Mouse (Mus musculus) hindbrain, embryonic 11.5 days (tissue): ENCODE data around the gene Slc38a7. TPM values are rescaled to one million over a fixed set of nuclear protein-coding genes. Genes with fewer than 3 reads are reported as not detected.

Experiments
- ATAC-seq: fragments of 200-750 bp; cut with Nextera tagmentation; 2 replicates; pipeline ENCODE4 v1.8.0; 2017; ENCODE audit warnings: mild to moderate bottlenecking, moderate TSS enrichment, moderate library complexity; ENCODE audit not compliant: low FRiP score
- DNase-seq: peaks from one replicate; pipeline ENCODE4 v3.0.0-alpha.2; 2015; ENCODE audit warnings: low spot score
- H3K27ac ChIP-seq: fragments of 300-500 bp; sonication (generic); 2 replicates; pipeline ENCODE4 v1.5.1; 2014; ENCODE audit warnings: mild to moderate bottlenecking, low read depth, low read length
- H3K27me3 ChIP-seq: fragments of 300-500 bp; sonication (generic); 2 replicates; pipeline ENCODE4 v1.6.1; 2014; ENCODE audit warnings: mild to moderate bottlenecking, low read length, moderate library complexity, mixed read lengths; ENCODE audit not compliant: control insufficient read depth, insufficient read depth
- H3K36me3 ChIP-seq: fragments of 300-500 bp; sonication (generic); 2 replicates; pipeline ENCODE4 v1.6.1; 2014; ENCODE audit warnings: mild to moderate bottlenecking, low read length, moderate library complexity, mixed read lengths; ENCODE audit not compliant: control insufficient read depth, insufficient read depth
- H3K4me1 ChIP-seq: fragments of 300-500 bp; sonication (generic); replicated peaks from 2 replicates; pipeline ENCODE4 v1.6.1; 2014; ENCODE audit warnings: low read length, mixed read lengths; ENCODE audit not compliant: control insufficient read depth, insufficient read depth
- H3K4me2 ChIP-seq: fragments of 300-500 bp; sonication (generic); replicated peaks from 2 replicates; pipeline ENCODE4 v1.6.1; 2014; ENCODE audit warnings: mild to moderate bottlenecking, low read depth, low read length
- H3K4me3 ChIP-seq: fragments of 300-500 bp; sonication (generic); 2 replicates; pipeline ENCODE4 v1.5.1; 2014; ENCODE audit warnings: low read depth, low read length
- H3K9ac ChIP-seq: fragments of 300-500 bp; sonication (generic); 2 replicates; pipeline ENCODE4 v1.6.1; 2014; ENCODE audit warnings: low read depth, low read length
- H3K9me3 ChIP-seq: fragments of 300-500 bp; sonication (generic); 2 replicates; pipeline ENCODE4 v1.6.1; 2016; ENCODE audit warnings: low read length; ENCODE audit not compliant: control insufficient read depth
- WGBS: fragments of 180-500 bp; shearing (Covaris S2); extraction: QIAGEN DNeasy Blood & Tissue Kit; methylation state at CpG from one replicate; pipeline ENCODE4 v1.1.7; 2014; 5-methylcytosine and 5-hydroxymethylcytosine counted together
- polyA plus RNA-seq: library from polyadenylated mRNA; unstranded; fragments of >200 nt; fragmentation: Nextera tagmentation; extraction: Ambion mirVana; gene quantifications from 2 replicates; pipeline ENCODE4 v1.2.1, GENCODE M21; 2014

Slc38a7 gene
- polyA plus RNA-seq, 1 experiment from 2014 or later, result 14.3 TPM

DNA sequence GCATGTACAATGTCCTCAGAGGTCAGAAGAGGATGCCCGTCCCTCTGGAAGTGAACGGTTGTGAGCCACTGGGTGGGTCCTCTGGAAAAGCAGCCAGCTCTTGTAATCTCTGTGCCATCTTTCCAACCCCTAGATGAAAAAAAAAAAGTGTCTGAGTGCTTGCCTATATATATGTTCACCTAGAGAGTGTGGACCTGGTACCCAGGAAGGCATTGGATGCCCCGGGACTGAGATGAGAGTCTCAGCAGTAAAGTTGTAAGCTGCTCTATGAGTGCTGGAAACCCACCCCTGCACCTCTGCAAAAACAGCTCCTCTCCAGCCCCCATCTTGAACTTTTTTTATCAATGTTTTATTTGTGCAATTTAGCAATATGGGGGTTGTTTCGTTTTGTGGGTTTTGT is 44.7 kb downstream of the Slc38a7 start:
- Histone ChIP-seq H3K9me3 (no peaks in the 10 kb centered on the region), H3K4me2 (no peak overlapping the region), H3K27me3 (no peaks in the 10 kb centered on the region), H3K4me3 (no peak overlapping the region), H3K36me3 (no peaks in the 10 kb centered on the region), H3K27ac (no peak overlapping the region), H3K9ac (no peak overlapping the region), H3K4me1 (peaks cover 5% of the 10 kb centered on the region; the same call in 1 of the 2 replicates)
- ATAC-seq (no peak), DNase-seq (no peak)
- WGBS, result 87% methylated on average over 4 of the region's 4 CpGs

DNA sequence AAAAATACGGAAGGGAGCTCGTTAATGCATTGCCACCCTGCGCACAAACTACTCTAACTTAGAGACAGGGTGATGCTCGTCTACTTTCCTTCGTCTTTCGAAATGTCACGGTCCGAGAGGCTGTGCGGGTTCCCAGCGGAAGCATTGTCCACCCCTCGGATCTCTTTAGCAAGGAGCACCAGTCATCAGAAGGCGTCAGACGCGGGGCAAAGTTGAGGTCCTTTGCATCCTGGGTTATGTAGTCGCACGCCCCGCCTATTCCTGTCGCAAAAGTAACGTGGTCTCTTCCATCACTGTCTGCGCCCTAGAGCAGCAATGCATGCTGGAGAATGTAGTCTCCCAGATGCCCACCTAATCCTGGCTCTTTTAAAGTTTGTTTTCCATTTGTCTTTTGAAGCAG is 45.5 kb downstream of the Slc38a7 start:
- Histone ChIP-seq H3K27me3 (no peaks in the 10 kb centered on the region), H3K4me1 (peaks cover 5% of the 10 kb centered on the region; the same call in 1 of the 2 replicates), H3K36me3 (no peaks in the 10 kb centered on the region), H3K9me3 (no peaks in the 10 kb centered on the region), H3K4me2 (peak overlapping the region; percentile 55), H3K9ac (peak overlapping the region; percentile 35), H3K4me3 (peak overlapping the region; percentile 97), H3K27ac (peak overlapping the region; percentile 84)
- ATAC-seq (peak; percentile 93), DNase-seq (peak; percentile 92)
- under 1% methylated on average over 20 of the region's 20 CpGs for WGBS

DNA sequence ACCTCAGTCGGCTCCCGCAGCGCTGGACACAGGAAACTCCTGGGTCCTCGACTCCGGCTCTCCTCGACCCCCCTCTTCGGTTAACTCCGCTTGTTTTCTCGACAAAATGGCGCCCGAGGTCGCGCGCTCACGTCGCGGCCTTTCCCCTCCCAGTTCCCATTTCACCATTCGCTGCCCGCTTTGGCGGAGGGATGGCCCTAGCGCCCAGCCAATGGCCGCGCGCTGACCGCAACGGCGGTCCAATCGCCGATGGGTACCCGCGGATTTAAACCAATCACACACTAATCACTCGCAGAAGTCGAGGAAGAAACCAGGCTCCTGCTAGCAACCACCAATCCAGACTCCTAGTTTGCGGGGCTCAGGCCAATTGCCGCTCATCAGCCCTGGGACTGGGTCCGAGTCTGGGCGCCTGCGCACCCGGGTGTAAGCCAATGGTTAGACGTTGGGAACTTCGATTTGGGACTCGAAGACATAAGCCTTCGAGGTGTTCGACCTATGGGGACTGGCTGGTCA is 46.0 kb downstream of the Slc38a7 start, which contains the start of gene Cnot1:
Gene Cnot1 (minus strand): TSS at position 134 of the 513 bp plus-strand sequence.
- no peaks in the 10 kb centered on the region for H3K27me3 ChIP-seq
- H3K4me1 ChIP-seq, result peaks cover 5% of the 10 kb centered on the region; the same call in 1 of the 2 replicates
- no peaks in the 10 kb centered on the region for H3K9me3 ChIP-seq
- under 1% methylated on average over 43 of the region's 44 CpGs for WGBS
- DNase-seq (peak; percentile 94), ATAC-seq (peak; percentile 98)
- H3K4me3 ChIP-seq, result peak within 1 kb of the TSS; percentile 97
- peak within 1 kb of the TSS; percentile 84 for H3K27ac ChIP-seq
- H3K9ac ChIP-seq, result peak within 1 kb of the TSS; percentile 96
- H3K4me2 ChIP-seq, result peak within 1 kb of the TSS; percentile 79
- no peaks in the 10 kb centered on the region for H3K36me3 ChIP-seq

DNA sequence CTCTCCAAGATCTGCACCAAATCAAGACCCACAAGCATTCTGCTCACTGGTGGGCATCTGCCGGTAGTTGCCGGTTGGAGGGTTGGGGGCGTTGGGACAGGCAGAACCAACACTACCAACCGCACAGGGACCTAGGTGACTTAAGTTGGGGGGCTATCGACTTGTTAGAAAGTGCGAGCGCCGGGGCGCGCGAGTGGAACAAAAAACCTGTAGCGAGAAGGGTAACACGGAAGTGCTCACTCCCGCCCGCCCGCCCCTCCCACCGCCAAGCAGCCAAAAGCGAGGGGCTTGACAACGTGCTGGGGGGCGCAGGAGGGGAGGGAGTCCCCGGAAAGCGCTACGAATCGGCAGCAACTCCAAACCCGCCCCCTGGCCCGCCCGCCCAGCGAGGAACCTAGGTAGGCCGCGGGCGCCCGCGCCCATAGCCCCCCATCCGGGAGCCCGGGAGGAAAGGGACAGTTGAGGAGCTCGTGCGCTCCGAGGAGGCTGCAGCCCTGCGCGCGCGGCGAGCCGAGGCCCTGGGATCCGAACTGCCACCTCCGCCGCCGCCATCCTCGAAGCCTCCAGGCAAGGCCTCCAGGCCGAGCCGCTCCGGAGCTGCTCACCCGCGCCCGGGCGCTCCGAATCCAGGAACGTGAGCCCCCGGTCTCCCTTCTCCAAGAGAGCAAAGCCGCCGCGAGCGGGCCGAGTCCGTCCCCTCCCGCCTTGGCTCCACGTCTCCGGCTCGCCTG is 46.7 kb downstream of the Slc38a7 start:
- peak overlapping the region; percentile 96 for H3K9ac ChIP-seq
- peak overlapping the region; percentile 79 for H3K4me2 ChIP-seq
- no peaks in the 10 kb centered on the region for H3K9me3 ChIP-seq
- H3K36me3 ChIP-seq, result no peaks in the 10 kb centered on the region
- H3K4me1 ChIP-seq, result peaks cover 5% of the 10 kb centered on the region; the same call in 1 of the 2 replicates
- H3K4me3 ChIP-seq, result peak overlapping the region; percentile 97
- H3K27ac ChIP-seq, result peak overlapping the region; percentile 78
- DNase-seq (peak; percentile 43), ATAC-seq (no peak; the same call in none of the 2 replicates)
- no peaks in the 10 kb centered on the region for H3K27me3 ChIP-seq
- WGBS, result 0% methylated on average over 64 of the region's 69 CpGs

DNA sequence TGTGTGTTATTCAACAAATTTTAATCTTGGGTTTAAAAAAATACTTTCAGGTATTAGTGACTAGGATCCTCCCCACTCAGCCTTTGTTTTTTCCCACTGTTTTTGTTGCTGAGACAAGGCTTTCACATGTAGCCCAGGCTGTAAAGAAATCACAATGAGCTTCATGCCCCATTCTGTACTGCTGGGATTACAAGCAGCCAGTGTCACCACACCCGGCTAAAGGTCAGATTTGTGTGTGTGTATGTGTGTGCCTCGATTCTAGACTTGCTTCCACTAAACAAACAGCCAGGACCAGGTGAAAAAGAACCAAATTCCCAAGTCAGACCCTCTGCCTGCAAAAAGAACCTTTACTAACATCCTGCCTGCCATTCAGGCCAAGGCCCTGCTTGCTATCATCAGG is 47.9 kb downstream of the Slc38a7 start:
- Histone ChIP-seq H3K9ac (peak overlapping the region; percentile 96; the same call in 1 of the 2 replicates), H3K36me3 (no peaks in the 10 kb centered on the region), H3K27ac (no peak overlapping the region), H3K4me3 (peak overlapping the region; percentile 97), H3K4me1 (peaks cover 5% of the 10 kb centered on the region; the same call in 1 of the 2 replicates), H3K9me3 (no peaks in the 10 kb centered on the region), H3K4me2 (peak overlapping the region; percentile 79), H3K27me3 (no peaks in the 10 kb centered on the region)
- no peak for ATAC-seq
- DNase-seq, result no peak
- WGBS, result 69% methylated on average over 2 of the region's 2 CpGs

DNA sequence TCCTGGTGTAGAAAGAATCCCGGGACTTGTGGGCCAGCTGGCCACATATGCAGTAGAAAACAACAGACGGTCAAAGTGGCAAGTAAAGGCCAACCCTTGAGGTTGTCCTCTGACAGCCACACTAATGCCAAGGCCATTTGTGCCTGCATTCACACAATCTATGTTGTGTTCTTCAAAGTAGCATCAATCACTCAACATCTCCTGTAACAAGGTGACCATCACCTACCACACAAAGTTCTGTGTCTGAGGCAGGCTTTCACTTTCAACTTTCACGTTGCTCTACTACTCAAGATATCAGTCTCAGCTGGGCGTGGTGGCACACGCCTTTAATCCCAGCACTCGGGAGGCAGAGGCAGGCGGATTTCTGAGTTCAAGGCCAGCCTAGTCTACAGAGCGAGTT is 51.1 kb downstream of the Slc38a7 start:
- Histone ChIP-seq H3K36me3 (no peaks in the 10 kb centered on the region), H3K4me3 (no peak overlapping the region), H3K27ac (no peak overlapping the region), H3K9ac (no peak overlapping the region), H3K9me3 (no peaks in the 10 kb centered on the region), H3K4me1 (peaks cover 5% of the 10 kb centered on the region; the same call in 1 of the 2 replicates), H3K4me2 (no peak overlapping the region), H3K27me3 (no peaks in the 10 kb centered on the region)
- 91% methylated on average over 8 of the region's 8 CpGs for WGBS
- DNase-seq (no peak), ATAC-seq (no peak)

DNA sequence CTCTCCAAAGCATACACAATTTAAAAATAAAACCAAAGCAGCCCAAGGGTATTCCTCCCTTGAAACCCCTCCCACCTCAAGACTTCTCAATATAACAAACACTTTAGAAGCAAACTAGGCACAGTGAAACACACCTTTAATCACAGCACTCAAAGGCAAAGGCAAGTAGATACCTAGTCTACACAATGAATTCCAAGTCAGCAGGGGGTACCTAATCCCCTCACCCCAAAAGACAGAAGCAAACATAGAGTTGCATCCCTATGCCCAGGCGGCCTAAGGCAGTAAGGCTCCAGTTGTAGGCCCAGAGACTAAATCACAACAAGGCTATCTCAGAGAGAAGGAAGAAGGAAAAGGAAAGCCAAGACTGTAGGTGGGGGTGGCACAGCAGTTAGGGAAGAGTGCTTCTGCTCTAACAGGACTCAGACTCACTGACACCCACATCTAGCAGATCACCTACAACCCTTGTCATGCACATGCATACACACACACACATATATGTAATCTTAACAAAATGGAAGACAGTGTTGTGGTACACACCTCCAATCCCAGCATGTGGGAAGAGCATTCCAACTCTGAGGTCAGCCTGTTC is 51.8 kb downstream of the Slc38a7 start:
- Histone ChIP-seq H3K9ac (no peak overlapping the region), H3K4me3 (no peak overlapping the region), H3K9me3 (no peaks in the 10 kb centered on the region), H3K27me3 (no peaks in the 10 kb centered on the region), H3K36me3 (no peaks in the 10 kb centered on the region), H3K27ac (no peak overlapping the region), H3K4me1 (peaks cover 5% of the 10 kb centered on the region; the same call in 1 of the 2 replicates), H3K4me2 (no peak overlapping the region)
- WGBS, result 83% methylated on average over 1 of the region's 1 CpGs
- ATAC-seq, result no peak
- DNase-seq, result no peak

DNA sequence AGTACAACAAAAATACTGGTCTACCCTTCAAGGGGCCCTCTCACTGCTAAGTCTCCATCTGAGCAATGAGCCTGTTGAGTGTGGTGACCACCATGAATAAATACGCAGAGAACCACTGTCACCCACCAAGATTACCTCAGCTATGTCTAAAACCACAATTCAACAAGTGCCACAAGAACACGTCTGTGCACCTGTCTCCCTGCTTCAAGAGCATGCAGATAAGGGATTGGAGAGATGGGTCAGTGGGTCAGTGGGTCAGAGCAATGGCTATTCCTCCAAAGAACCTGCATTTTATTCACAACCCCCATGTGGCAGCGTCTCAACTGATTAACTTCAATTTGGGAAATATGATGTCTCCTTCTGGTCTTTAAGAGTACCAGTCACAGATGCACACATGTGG is 53.0 kb downstream of the Slc38a7 start:
- H3K36me3 ChIP-seq, result no peaks in the 10 kb centered on the region
- H3K27me3 ChIP-seq, result no peaks in the 10 kb centered on the region
- no peak overlapping the region for H3K4me3 ChIP-seq
- H3K9ac ChIP-seq, result no peak overlapping the region
- WGBS, result 87% methylated on average over 3 of the region's 3 CpGs
- no peak for ATAC-seq
- no peaks in the 10 kb centered on the region for H3K9me3 ChIP-seq
- no peaks in the 10 kb centered on the region for H3K4me1 ChIP-seq
- DNase-seq, result no peak
- no peak overlapping the region for H3K27ac ChIP-seq
- H3K4me2 ChIP-seq, result no peak overlapping the region
